In the genomic region with DNA sequence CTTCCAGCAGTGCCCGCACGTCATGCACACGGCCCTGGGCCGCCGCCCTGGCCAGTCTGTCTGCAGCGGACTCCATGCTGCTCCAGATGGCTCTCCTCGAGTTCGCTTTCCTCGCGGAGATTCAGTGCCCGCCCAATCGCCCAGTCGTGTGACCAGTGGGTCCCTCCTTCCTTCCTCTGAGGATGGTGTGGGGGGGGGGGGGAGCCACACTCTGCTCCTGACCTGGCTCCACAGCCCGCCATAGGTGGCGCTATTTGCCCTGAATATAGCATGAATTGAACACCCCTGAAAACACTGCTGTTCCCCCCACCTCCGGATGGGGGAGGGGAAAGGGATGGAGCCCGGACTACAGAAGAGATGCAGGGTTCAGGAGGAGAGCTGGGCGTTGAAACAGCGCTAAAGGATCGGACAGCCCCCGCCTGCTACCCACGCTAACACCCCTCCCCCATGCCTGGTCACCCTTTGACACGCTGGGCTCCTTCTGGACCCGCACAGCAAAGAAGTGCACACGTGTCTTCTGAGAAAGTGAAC, we compare ENCODE assay signal across 8 mouse cellular contexts. TPM values are rescaled to one million over a fixed set of nuclear protein-coding genes. Genes with fewer than 3 reads are reported as not detected.
A peak's percentile ranks its signal among the peaks of the same experiment; 100 is the strongest.
DNase-seq lines count a peak whose midpoint lies in the region; ATAC-seq and TF ChIP-seq lines count a peak whose summit lies in the region.

No protein-coding gene starts in this region.

- peak; percentile 86 for ATAC-seq in forebrain, embryonic 11.5 days (replicated peaks; ENCODE audit: low FRiP score)
- no peak for ATAC-seq in intestine, postnatal 0 days
- peak; percentile 71 for ATAC-seq in megakaryocyte-erythroid progenitor cell, adult 5-6 weeks (replicated peaks; ENCODE audit: low FRiP score, low TSS enrichment, poor library complexity, severe bottlenecking)
- no peak for ATAC-seq in erythroblast, adult 5-6 weeks (replicated peaks; ENCODE audit: low FRiP score, poor library complexity, severe bottlenecking)

- H3K4me2 ChIP-seq in forebrain, embryonic 11.5 days (ENCODE audit: low read depth, low read length, severe bottlenecking) = peak overlapping the region; percentile 24; the same call in 1 of the 2 replicates
- H3K4me2 ChIP-seq in intestine, postnatal 0 days (replicated peaks; ENCODE audit: low read depth) = peak overlapping the region; percentile 32

- H3K9me3 ChIP-seq in forebrain, embryonic 11.5 days (ENCODE audit: control insufficient read depth, low read length) = no peaks in the 10 kb centered on the region
- H3K9me3 ChIP-seq in intestine, postnatal 0 days (ENCODE audit: control insufficient read depth) = no peaks in the 10 kb centered on the region

- DNase-seq in A20 (ENCODE audit: low read depth, low spot score) = peak; percentile 96
- peak; percentile 78 for DNase-seq in MEL-GATA-1-ER (ENCODE audit: extremely low read depth, low read depth)
- peak; percentile 75 for DNase-seq in forebrain, embryonic 11.5 days (ENCODE audit: low spot score)
- peak; percentile 59 for DNase-seq in testis, postnatal 14 days (ENCODE audit: low spot score)
- DNase-seq in frontal cortex, postnatal 14 days (ENCODE audit: low spot score in 2 of 2) = no peak

- H3K9ac ChIP-seq in forebrain, embryonic 11.5 days (ENCODE audit: low read length) = no peak overlapping the region
- H3K9ac ChIP-seq in intestine, postnatal 0 days (ENCODE audit: low read depth, low read length) = no peak overlapping the region

- H3K4me1 ChIP-seq in forebrain, embryonic 11.5 days (replicated peaks; ENCODE audit: control insufficient read depth, insufficient read depth, low read length) = no peaks in the 10 kb centered on the region; the same call in 1 of the 2 replicates
- H3K4me1 ChIP-seq in intestine, postnatal 0 days (replicated peaks; ENCODE audit: control insufficient read depth, insufficient read depth, low read length) = no peaks in the 10 kb centered on the region

- WGBS in forebrain, embryonic 11.5 days = under 1% methylated on average over 25 of the region's 25 CpGs
- WGBS in intestine, postnatal 0 days = under 1% methylated on average over 25 of the region's 25 CpGs

- no peak overlapping the region for H3K27ac ChIP-seq in forebrain, embryonic 11.5 days (ENCODE audit: low read depth, low read length)
- H3K27ac ChIP-seq in intestine, postnatal 0 days (ENCODE audit: low read depth, low read length) = no peak overlapping the region

- H3K27me3 ChIP-seq in forebrain, embryonic 11.5 days (ENCODE audit: control insufficient read depth, insufficient read depth, low read length) = peaks cover 76% of the 10 kb centered on the region
- peaks cover 83% of the 10 kb centered on the region for H3K27me3 ChIP-seq in intestine, postnatal 0 days (replicated peaks; ENCODE audit: control insufficient read depth, insufficient read depth, low read length)

- TF ChIP-seq CTCF in intestine, postnatal 0 days (IDR thresholded peaks at IDR 0.05; ENCODE audit: low read depth) = peak; percentile 52

- H3K4me3 ChIP-seq in forebrain, embryonic 11.5 days (ENCODE audit: low read depth, low read length) = no peak overlapping the region
- peak overlapping the region; percentile 12; the same call in 1 of the 2 replicates for H3K4me3 ChIP-seq in intestine, postnatal 0 days (ENCODE audit: low read depth, low read length)

- no peaks in the 10 kb centered on the region for H3K36me3 ChIP-seq in forebrain, embryonic 11.5 days (ENCODE audit: control insufficient read depth, insufficient read depth, low read length)
- no peaks in the 10 kb centered on the region for H3K36me3 ChIP-seq in intestine, postnatal 0 days (ENCODE audit: control insufficient read depth, insufficient read depth)

RNA-seq across cellular contexts. Expression of gene Cdkn2a, which starts 12.4 kb away (rescaled TPM):
- not detected in 2 replicates for polyA plus RNA-seq in forebrain, embryonic 11.5 days (2014; fragmentation: Nextera tagmentation; extraction: Ambion mirVana)
- polyA plus RNA-seq in intestine, postnatal 0 days (2015; fragmentation: Nextera tagmentation; extraction: Ambion mirVana) = not detected in 2 replicates
- not detected in 2 replicates for total RNA-seq in megakaryocyte-erythroid progenitor cell, adult 5-6 weeks (2014; fragmentation: Nextera tagmentation)
- total RNA-seq in megakaryocyte-erythroid progenitor cell, adult 5-6 weeks (2017) = not detected in 2 replicates
- total RNA-seq in erythroblast, adult 5-6 weeks (2015; ENCODE audit: low replicate concordance) = not detected in 2 replicates
- total RNA-seq in erythroblast, adult 5-6 weeks (2017; ENCODE audit: low replicate concordance) = not detected in 2 replicates

RNA-seq across cellular contexts. Expression of gene Cdkn2b, which starts 28.7 kb away (rescaled TPM):
- 0.19 and 0.31 TPM in 2 replicates for polyA plus RNA-seq in forebrain, embryonic 11.5 days (2014; fragmentation: Nextera tagmentation; extraction: Ambion mirVana)
- polyA plus RNA-seq in intestine, postnatal 0 days (2015; fragmentation: Nextera tagmentation; extraction: Ambion mirVana) = 65.6 and 67.2 TPM in 2 replicates
- not detected in 2 replicates for total RNA-seq in megakaryocyte-erythroid progenitor cell, adult 5-6 weeks (2014; fragmentation: Nextera tagmentation)
- not detected in 2 replicates for total RNA-seq in megakaryocyte-erythroid progenitor cell, adult 5-6 weeks (2017)
- total RNA-seq in erythroblast, adult 5-6 weeks (2015; ENCODE audit: low replicate concordance) = not detected in 2 replicates
- total RNA-seq in erythroblast, adult 5-6 weeks (2017; ENCODE audit: low replicate concordance) = not detected in 2 replicates

Comparison
In these comparisons a context has a peak if more than half of its experiments do, and no peak if none do; other contexts are left out.
1. DNase-seq: peak in A20 (single experiment), MEL-GATA-1-ER (single experiment), forebrain, embryonic 11.5 days (single experiment) and testis, postnatal 14 days (single experiment); none in frontal cortex, postnatal 14 days (0 of 2).
2. ATAC-seq: peak in forebrain, embryonic 11.5 days (single experiment) and megakaryocyte-erythroid progenitor cell, adult 5-6 weeks (single experiment); none in intestine, postnatal 0 days (single experiment) and erythroblast, adult 5-6 weeks (single experiment).